Mouse (Mus musculus): ENCODE measurements around the gene Saal1. TPM values are rescaled to one million over a fixed set of nuclear protein-coding genes. Genes with fewer than 3 reads are reported as not detected.

Gene Saal1
- polyA plus RNA-seq, 1 experiment from 2014 or later = 19.0 TPM

DNA sequence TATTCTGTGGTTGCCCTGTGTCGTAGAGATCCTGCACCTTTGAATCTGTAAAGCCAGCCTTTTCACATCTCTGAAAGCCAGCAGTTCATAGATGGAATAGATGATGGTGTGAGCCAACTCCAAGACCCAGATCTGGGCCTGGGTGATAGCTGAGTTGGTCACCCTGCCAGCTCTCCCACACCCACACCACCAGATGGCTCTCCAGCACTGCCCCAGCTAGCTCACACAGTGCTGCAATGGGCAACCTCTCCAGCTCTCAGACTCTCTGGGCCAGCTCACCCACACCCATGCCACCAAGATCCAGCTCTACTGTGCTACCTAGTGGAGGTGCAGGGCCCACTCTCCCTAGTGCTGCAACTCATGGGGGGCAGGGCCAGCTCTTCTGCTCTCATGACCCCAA, 67.3 kb downstream of the Saal1 start:
- 86% methylated on average over 1 of the region's 1 CpGs for WGBS
- H3K4me1 ChIP-seq (replicated peaks) = peaks cover 18% of the 10 kb centered on the region
- no peak overlapping the region for H3K27ac ChIP-seq
- H3K4me2 ChIP-seq (replicated peaks) = no peak overlapping the region
- no peak for ATAC-seq
- no peaks in the 10 kb centered on the region for H3K9me3 ChIP-seq
- H3K9ac ChIP-seq (replicated peaks) = no peak overlapping the region
- peaks cover 17% of the 10 kb centered on the region for H3K27me3 ChIP-seq
- H3K4me3 ChIP-seq (replicated peaks) = no peak overlapping the region
- H3K36me3 ChIP-seq = no peaks in the 10 kb centered on the region

DNA sequence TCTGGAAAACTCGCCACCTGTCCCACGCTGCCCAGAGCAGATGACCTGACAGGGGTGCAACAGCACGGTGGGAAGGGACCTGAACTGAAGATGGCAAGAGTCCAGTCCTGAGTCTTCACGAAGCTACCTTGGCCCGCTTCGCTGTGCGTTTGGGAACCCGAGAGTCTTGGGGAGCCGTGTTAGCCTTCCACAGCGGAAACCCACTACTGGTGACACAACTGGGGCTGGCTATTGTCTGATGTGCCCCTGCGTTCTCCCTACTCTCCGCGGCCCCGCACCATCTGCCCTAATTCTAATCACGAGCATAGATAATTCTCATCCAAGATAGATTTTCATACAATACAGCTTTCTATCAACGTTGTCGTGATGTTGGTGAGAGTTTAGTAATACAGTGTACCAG, 70.4 kb downstream of the Saal1 start:
- Histone ChIP-seq H3K27ac (peak overlapping the region; percentile 80), H3K4me2 (replicated peaks) (peak overlapping the region; percentile 88), H3K4me3 (replicated peaks) (peak overlapping the region; percentile 70), H3K27me3 (peaks cover 17% of the 10 kb centered on the region), H3K36me3 (no peaks in the 10 kb centered on the region), H3K9me3 (no peaks in the 10 kb centered on the region), H3K9ac (replicated peaks) (peak overlapping the region; percentile 80), H3K4me1 (replicated peaks) (peaks cover 27% of the 10 kb centered on the region)
- WGBS = 16% methylated on average over 17 of the region's 17 CpGs
- ATAC-seq = no peak

DNA sequence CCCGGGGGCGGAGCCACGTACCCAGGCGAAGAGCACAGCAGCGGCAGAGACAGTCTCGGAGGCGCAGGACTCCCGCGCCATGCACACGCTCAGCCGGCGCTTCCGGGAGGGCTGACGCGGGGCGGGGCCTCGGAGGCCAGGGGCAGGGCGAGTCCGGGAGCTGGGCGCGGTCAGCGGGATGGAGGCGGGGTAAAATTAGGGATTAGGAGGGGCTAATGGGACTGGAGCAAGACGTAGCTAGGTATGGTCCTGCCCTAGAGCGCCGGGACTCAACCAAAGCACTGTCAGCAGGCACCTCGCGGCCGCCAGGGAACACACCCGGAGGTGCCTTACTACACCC, 70.8 kb downstream of the Saal1 start, which contains the start of gene Sergef:
TSS of gene Sergef (minus strand) at position 116 of the 340 bp plus-strand sequence.
- H3K27me3 ChIP-seq = peaks cover 17% of the 10 kb centered on the region
- under 1% methylated on average over 30 of the region's 30 CpGs for WGBS

DNA sequence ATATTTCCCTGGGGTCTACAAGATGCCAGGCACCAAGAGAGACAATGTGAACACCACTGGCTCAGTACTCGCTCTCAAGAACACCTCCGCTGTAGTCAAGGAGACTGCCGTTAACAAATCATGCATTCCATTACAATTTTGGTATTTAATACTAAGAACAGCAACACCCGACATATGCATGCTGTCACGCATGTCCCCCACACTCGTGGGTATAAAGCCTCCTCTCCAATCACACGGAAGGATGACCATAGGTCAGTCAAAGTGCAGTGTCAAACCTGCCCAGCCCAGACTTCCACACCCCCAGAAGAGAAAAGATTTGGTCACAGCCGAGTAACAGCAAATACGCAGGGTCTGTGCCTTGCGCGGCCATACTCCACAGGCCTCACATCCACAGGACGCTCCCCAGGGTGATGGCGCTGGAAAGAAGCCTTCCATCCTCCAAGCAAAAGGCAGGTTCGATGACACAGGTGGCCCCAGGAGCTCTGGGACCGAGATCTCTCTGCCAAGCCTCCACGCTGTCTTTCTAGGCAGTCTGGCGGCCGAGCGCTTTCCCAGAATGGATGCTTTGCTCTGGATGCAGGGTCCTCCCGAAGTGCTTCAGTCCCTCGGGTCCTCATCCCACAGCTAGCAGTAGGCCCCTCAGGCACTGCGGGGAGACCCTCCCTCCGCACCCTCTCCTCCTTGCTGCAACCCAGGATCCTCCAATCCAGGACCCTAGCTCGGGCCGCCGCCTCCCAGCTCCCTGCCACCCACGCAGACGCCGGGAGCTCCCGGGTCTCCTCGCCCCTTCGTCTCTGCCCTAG, 71.4 kb downstream of the Saal1 start:
- Histone ChIP-seq H3K4me3 (replicated peaks) (peak overlapping the region; percentile 70), H3K9ac (replicated peaks) (peak overlapping the region; percentile 80), H3K4me2 (replicated peaks) (peak overlapping the region; percentile 88), H3K36me3 (peaks cover 5% of the 10 kb centered on the region; the same call in 1 of the 2 replicates), H3K27me3 (peaks cover 17% of the 10 kb centered on the region), H3K9me3 (no peaks in the 10 kb centered on the region), H3K4me1 (replicated peaks) (peaks cover 27% of the 10 kb centered on the region), H3K27ac (peak overlapping the region; percentile 80)
- WGBS = 5% methylated on average over 32 of the region's 32 CpGs
- peak; percentile 53 for ATAC-seq

More for the DNA sequence above, 70.8 kb downstream of the Saal1 start, which contains the start of gene Sergef:
- ATAC-seq = peak; percentile 97
- H3K27ac ChIP-seq = peak within 1 kb of the TSS; percentile 80
- peaks cover 3% of the 10 kb centered on the region; the same call in 1 of the 2 replicates for H3K36me3 ChIP-seq
- peak within 1 kb of the TSS; percentile 80 for H3K9ac ChIP-seq (replicated peaks)
- peak within 1 kb of the TSS; percentile 70 for H3K4me3 ChIP-seq (replicated peaks)
- no peaks in the 10 kb centered on the region for H3K9me3 ChIP-seq
- H3K4me1 ChIP-seq (replicated peaks) = peaks cover 27% of the 10 kb centered on the region
- H3K4me2 ChIP-seq (replicated peaks) = peak within 1 kb of the TSS; percentile 88

Other genes with a start within 250 kb of the Saal1 start
- gene Sergef, start 70.9 kb downstream of the Saal1 start, polyA plus RNA-seq (2015; fragmentation: Nextera tagmentation; extraction: Ambion mirVana) = 28.9 and 30.0 TPM in 2 replicates
- gene Tph1, start 38.1 kb downstream of the Saal1 start, polyA plus RNA-seq (2015; fragmentation: Nextera tagmentation; extraction: Ambion mirVana) = 0.12 and 0.41 TPM in 2 replicates
- gene Saa3, start 5.0 kb upstream of the Saal1 start, polyA plus RNA-seq (2015; fragmentation: Nextera tagmentation; extraction: Ambion mirVana) = 0.17 TPM in 1 of 2 replicates, not detected in the other
- gene Saa4, start 21.9 kb upstream of the Saal1 start, polyA plus RNA-seq (2015; fragmentation: Nextera tagmentation; extraction: Ambion mirVana) = not detected in 2 replicates
- not detected in 2 replicates for gene Saa1, start 32.3 kb upstream of the Saal1 start, polyA plus RNA-seq (2015; fragmentation: Nextera tagmentation; extraction: Ambion mirVana)
- gene Saa2, start 41.1 kb upstream of the Saal1 start, polyA plus RNA-seq (2015; fragmentation: Nextera tagmentation; extraction: Ambion mirVana) = not detected in 2 replicates
- gene Hps5, start 85.4 kb upstream of the Saal1 start, polyA plus RNA-seq (2015; fragmentation: Nextera tagmentation; extraction: Ambion mirVana) = 15.8 and 15.9 TPM in 2 replicates
- gene Gtf2h1, start 85.4 kb upstream of the Saal1 start, polyA plus RNA-seq (2015; fragmentation: Nextera tagmentation; extraction: Ambion mirVana) = 44.6 and 48.4 TPM in 2 replicates
- gene Ldha, start 130.8 kb upstream of the Saal1 start, polyA plus RNA-seq (2015; fragmentation: Nextera tagmentation; extraction: Ambion mirVana) = 501 and 553 TPM in 2 replicates
- gene Ldhc, start 150.5 kb upstream of the Saal1 start, polyA plus RNA-seq (2015; fragmentation: Nextera tagmentation; extraction: Ambion mirVana) = 0.22 TPM in 1 of 2 replicates, not detected in the other
- gene Tsg101, start 209.3 kb upstream of the Saal1 start, polyA plus RNA-seq (2015; fragmentation: Nextera tagmentation; extraction: Ambion mirVana) = 419 and 434 TPM in 2 replicates
- 7.4 and 7.5 TPM in 2 replicates for gene Uevld, start 247.8 kb upstream of the Saal1 start, polyA plus RNA-seq (2015; fragmentation: Nextera tagmentation; extraction: Ambion mirVana)